Mouse (Mus musculus) lung, embryonic 14.5 days (tissue): ENCODE results near the gene Lipe. TPM values are rescaled to one million over a fixed set of nuclear protein-coding genes. Genes with fewer than 3 reads are reported as not detected.

Experiments used
- ATAC-seq: fragments of 200-750 bp; cut with Nextera tagmentation; 2 replicates; pipeline ENCODE4 v1.8.0; 2017; ENCODE audit warnings: mild to moderate bottlenecking, moderate TSS enrichment, moderate library complexity; ENCODE audit not compliant: insufficient read depth
- DNase-seq: peaks from one replicate; pipeline ENCODE4 v3.0.0-alpha.2; 2015
- H3K27ac ChIP-seq: fragments of 300-500 bp; sonication (generic); 2 replicates; pipeline ENCODE4 v1.5.1; 2014; ENCODE audit warnings: low read depth, mild to moderate bottlenecking, moderate library complexity
- H3K27me3 ChIP-seq: fragments of 300-500 bp; sonication (generic); 2 replicates; pipeline ENCODE4 v1.6.1; 2014; ENCODE audit warnings: low read length, control low read depth; ENCODE audit not compliant: insufficient read depth
- H3K36me3 ChIP-seq: fragments of 300-500 bp; sonication (generic); 2 replicates; pipeline ENCODE4 v1.6.1; 2014; ENCODE audit warnings: control low read depth; ENCODE audit not compliant: insufficient read depth
- H3K4me1 ChIP-seq: fragments of 300-500 bp; sonication (generic); 2 replicates; pipeline ENCODE4 v1.6.1; 2014; ENCODE audit warnings: antibody characterized with exemption, control low read depth; ENCODE audit not compliant: insufficient read depth
- H3K4me2 ChIP-seq: fragments of 300-500 bp; sonication (generic); 2 replicates; pipeline ENCODE4 v1.6.1; 2014; ENCODE audit warnings: mild to moderate bottlenecking
- H3K4me3 ChIP-seq: fragments of 300-500 bp; sonication (generic); 2 replicates; pipeline ENCODE4 v1.5.1; 2014; ENCODE audit warnings: low read depth, low read length
- H3K9ac ChIP-seq: fragments of 300-500 bp; sonication (generic); 2 replicates; pipeline ENCODE4 v1.6.1; 2014
- H3K9me3 ChIP-seq: fragments of 300-500 bp; sonication (generic); 2 replicates; pipeline ENCODE4 v1.6.1; 2016; ENCODE audit warnings: low read depth, low read length, control low read depth
- CTCF ChIP-seq: IDR thresholded peaks from 2 replicates; pipeline ENCODE4 v1.5.1; 2016; ENCODE audit warnings: antibody characterized with exemption, low read depth
- WGBS: fragments of 180-500 bp; shearing (Covaris S2); extraction: QIAGEN DNeasy Blood & Tissue Kit; methylation state at CpG from one replicate; pipeline ENCODE4 v1.1.7; 2014; 5-methylcytosine and 5-hydroxymethylcytosine counted together
- polyA plus RNA-seq: library from polyadenylated mRNA; unstranded; fragments of >200 nt; fragmentation: Nextera tagmentation; extraction: Ambion mirVana; gene quantifications from 2 replicates; pipeline ENCODE4 v1.2.1, GENCODE M21; 2014

Gene Lipe
- polyA plus RNA-seq, 1 experiment from 2014 or later = 4.0 TPM

DNA sequence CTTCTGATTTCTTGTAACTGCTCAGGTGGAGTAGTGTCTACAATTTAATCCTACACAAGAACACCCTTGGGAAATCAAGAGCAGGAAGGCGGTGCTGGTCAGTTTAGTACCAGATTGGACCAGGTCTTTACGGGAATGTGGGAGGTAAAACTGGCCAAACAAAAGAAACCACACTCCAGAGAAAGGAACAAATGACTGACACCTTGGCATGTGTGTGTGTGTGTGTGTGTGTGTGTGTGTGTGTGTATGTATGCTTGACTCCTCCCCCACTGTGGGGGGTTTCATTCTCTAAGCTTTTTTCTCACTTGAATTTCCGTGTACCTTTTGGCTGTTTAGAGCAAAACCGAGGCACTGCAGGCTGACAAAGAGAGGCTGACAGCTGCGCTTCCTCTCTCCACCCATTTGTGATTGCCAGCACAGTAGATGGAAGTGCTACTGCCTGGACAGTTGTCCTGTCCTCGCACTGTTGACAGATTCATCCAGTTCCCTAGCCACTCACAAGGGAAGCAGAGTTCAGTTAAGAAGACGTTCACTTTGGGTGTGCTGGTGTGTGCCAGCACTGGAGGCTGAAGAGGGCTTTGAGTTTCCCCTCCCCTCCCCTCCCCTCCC is 14.4 kb upstream of the Lipe start, which contains the start of gene Cxcl17:
TSS of gene Cxcl17 (minus strand) at position 54 of the 609 bp plus-strand sequence.
- 38% methylated on average over 7 of the region's 7 CpGs for WGBS

DNA sequence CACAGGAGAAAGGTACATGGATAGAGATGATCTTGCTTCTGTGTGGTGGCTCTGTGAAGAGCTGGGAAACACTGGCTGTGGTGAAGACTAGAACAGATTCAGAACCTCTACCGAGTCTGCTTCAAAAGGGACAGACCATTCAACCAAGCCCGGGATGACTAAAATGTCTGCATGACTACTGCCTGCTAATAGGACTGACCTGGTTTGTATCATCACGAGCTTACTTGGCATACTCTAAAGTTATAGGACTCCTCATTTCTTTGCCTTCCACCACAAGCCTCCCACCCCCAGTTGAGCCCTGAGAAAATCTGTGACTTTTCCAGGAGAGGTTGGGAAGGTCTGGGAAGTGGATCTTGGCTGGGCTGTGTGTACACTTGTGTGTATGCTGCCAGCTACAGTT is 13.4 kb upstream of the Lipe start:
- TF ChIP-seq CTCF = no peak
- no peak overlapping the region for H3K27ac ChIP-seq
- WGBS = 92% methylated on average over 3 of the region's 3 CpGs
- H3K4me1 ChIP-seq = no peaks in the 10 kb centered on the region
- no peak overlapping the region for H3K9ac ChIP-seq
- DNase-seq = no peak
- H3K4me2 ChIP-seq = no peak overlapping the region
- no peaks in the 10 kb centered on the region for H3K27me3 ChIP-seq
- no peak for ATAC-seq
- H3K36me3 ChIP-seq = no peaks in the 10 kb centered on the region
- H3K4me3 ChIP-seq = no peak overlapping the region
- H3K9me3 ChIP-seq = no peaks in the 10 kb centered on the region

More for the DNA sequence above, 14.4 kb upstream of the Lipe start, which contains the start of gene Cxcl17:
- DNase-seq (peak; percentile 28), ATAC-seq (no peak)
- TF ChIP-seq CTCF = no peak
- H3K27me3 ChIP-seq = no peaks in the 10 kb centered on the region
- no peaks in the 10 kb centered on the region for H3K9me3 ChIP-seq
- H3K4me3 ChIP-seq = no peak within 1 kb of the TSS
- no peak within 1 kb of the TSS for H3K4me2 ChIP-seq
- H3K36me3 ChIP-seq = no peaks in the 10 kb centered on the region
- no peaks in the 10 kb centered on the region for H3K4me1 ChIP-seq
- no peak within 1 kb of the TSS for H3K9ac ChIP-seq
- no peak within 1 kb of the TSS for H3K27ac ChIP-seq

DNA sequence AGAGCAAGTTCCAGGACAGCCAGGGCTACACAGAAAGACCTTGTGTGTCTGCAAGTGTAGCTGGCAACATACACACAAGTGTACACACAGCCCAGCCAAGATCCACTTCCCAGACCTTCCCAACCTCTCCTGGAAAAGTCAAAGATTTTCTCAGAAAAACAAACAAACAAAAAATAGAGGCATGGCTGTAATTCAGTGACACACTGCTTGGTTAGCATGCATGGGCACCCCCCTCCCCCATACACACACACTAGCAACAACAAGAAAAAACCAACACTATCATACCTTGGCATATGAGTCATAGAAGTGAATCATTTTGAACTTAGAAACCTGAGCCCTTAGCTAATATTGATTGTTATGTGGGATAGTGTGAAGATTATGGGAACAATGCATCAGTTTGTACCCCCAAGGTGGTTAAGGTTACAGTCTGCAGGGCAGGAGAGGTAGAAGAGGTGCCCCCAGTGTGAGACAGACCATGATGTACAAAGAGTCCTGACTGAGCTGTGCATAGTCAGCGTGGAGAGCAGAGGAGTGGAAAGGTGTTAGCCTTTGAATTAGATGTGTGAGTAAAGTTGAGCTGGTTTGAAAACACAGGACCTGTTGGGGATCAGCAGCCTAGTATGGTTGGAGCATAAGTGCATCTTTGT is 12.6 kb upstream of the Lipe start:
- Histone ChIP-seq H3K36me3 (no peaks in the 10 kb centered on the region), H3K4me2 (no peak overlapping the region), H3K27ac (no peak overlapping the region), H3K4me3 (no peak overlapping the region), H3K27me3 (no peaks in the 10 kb centered on the region), H3K9me3 (no peaks in the 10 kb centered on the region), H3K9ac (no peak overlapping the region), H3K4me1 (no peaks in the 10 kb centered on the region)
- no peak for DNase-seq
- 74% methylated on average over 1 of the region's 1 CpGs for WGBS
- no peak for ATAC-seq
- no peak for TF ChIP-seq CTCF

DNA sequence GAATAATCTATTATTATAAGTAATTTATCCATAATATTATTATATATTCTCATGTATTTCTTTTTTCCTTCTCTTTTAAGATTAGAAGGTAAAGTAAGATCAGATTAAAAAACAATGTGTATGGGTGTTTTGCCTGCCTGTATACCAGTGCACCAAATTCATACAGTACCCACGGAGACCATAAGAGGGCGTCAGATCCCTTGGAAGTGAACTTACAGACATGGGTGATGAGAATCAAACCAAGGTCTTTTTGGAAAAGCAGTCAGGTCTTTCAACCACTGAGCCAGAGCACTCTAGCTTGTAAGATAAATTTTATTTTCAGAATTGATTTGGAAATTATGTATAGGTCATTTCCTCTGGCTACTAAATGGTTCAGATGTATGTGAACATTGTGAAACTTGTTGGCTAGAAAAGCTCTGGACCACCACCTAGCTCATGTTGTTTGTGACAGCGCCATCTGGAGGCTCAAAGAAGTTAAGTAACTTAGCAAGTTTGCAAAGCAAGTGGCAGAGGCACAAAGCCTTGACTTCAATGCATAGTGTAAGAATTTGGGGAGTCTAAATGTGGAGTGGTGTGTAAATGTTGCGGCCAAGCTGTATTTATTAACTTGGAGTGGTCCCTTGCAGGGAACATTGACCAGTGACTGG is 10.7 kb upstream of the Lipe start:
- peak; percentile 72 for DNase-seq

DNA sequence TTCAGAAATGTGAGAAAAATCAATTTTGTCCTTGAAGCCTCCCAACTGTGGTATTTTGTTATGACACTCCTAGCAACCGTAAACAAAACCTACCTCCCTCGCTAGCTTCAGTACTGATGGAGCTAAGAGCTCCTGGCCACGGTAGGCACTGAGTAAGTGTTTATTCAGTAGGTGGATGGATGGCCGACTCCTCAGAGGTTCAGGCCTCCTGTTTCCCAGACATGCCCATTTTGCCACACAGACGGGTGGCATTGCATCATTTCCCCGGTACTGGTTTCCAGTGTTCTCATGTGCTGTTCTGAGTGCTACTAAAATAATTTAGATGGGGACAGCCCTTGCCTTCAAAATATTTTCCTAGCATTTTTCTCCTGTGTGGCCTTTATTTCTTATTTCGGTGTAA is 8.0 kb upstream of the Lipe start:
- Histone ChIP-seq H3K27me3 (no peaks in the 10 kb centered on the region), H3K4me3 (no peak overlapping the region), H3K36me3 (no peaks in the 10 kb centered on the region), H3K9ac (no peak overlapping the region), H3K27ac (no peak overlapping the region), H3K9me3 (no peaks in the 10 kb centered on the region), H3K4me1 (no peaks in the 10 kb centered on the region), H3K4me2 (no peak overlapping the region)
- ATAC-seq (no peak), DNase-seq (no peak)
- WGBS = 64% methylated on average over 7 of the region's 7 CpGs
- no peak for TF ChIP-seq CTCF

More for the DNA sequence above, 10.7 kb upstream of the Lipe start:
- no peak overlapping the region for H3K27ac ChIP-seq
- H3K9ac ChIP-seq = no peak overlapping the region
- H3K27me3 ChIP-seq = no peaks in the 10 kb centered on the region
- TF ChIP-seq CTCF = peak; percentile 52
- H3K36me3 ChIP-seq = no peaks in the 10 kb centered on the region
- no peaks in the 10 kb centered on the region for H3K9me3 ChIP-seq
- no peak overlapping the region for H3K4me2 ChIP-seq
- ATAC-seq = no peak
- H3K4me1 ChIP-seq = no peaks in the 10 kb centered on the region
- WGBS = 39% methylated on average over 4 of the region's 4 CpGs
- H3K4me3 ChIP-seq = no peak overlapping the region

DNA sequence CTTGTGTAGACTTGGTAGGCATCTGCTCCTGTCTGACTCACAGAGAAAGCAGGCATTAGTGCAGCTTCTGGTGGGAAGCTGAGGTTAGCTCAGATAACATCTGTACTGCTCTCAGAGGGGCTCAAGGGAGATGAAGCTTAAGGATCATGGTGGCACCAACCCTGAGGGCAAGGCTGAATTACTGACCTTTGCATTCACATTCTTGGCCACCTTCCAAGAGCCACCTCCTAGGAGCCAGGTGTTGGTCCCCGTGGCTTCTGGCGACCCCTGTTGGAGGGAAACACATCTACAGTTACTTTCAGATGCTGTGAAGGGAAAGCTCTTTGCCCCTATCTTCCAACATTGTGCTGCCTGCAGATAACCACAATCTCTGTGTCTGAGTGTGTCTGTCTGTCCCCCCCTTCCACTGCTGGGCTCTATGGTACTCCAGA is 4.2 kb upstream of the Lipe start:
- no peaks in the 10 kb centered on the region for H3K4me1 ChIP-seq
- DNase-seq (peak; percentile 74), ATAC-seq (no peak)
- TF ChIP-seq CTCF = peak; percentile 74
- 7% methylated on average over 2 of the region's 2 CpGs for WGBS
- no peaks in the 10 kb centered on the region for H3K9me3 ChIP-seq
- no peaks in the 10 kb centered on the region for H3K36me3 ChIP-seq
- H3K4me2 ChIP-seq = no peak overlapping the region
- no peaks in the 10 kb centered on the region for H3K27me3 ChIP-seq
- no peak overlapping the region for H3K4me3 ChIP-seq
- no peak overlapping the region for H3K9ac ChIP-seq
- no peak overlapping the region for H3K27ac ChIP-seq

DNA sequence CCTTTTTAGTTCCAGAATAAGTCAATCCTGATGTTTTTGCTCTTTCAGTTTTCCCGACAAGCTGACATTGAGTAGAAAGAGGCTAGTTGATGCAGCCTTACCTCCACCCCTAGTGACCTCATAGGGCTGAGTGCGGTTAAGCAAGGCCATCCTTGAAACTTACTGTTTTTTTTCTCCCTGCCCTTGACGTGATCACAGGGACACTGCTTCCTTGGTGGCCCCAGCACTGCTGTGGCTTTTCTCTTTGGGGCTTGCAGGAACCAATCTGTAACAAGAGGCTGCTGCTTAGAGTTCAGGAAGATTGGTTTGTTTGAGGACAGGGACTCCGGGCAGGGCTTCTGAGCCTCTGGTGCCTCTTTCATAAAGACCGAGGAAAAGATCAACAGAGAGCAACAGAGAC is 3.5 kb upstream of the Lipe start:
- Histone ChIP-seq H3K4me2 (no peak overlapping the region), H3K27me3 (no peaks in the 10 kb centered on the region), H3K27ac (no peak overlapping the region), H3K9ac (no peak overlapping the region), H3K36me3 (no peaks in the 10 kb centered on the region), H3K4me3 (no peak overlapping the region), H3K9me3 (no peaks in the 10 kb centered on the region), H3K4me1 (no peaks in the 10 kb centered on the region)
- no peak for DNase-seq
- 36% methylated on average over 5 of the region's 5 CpGs for WGBS
- no peak for ATAC-seq
- TF ChIP-seq CTCF = no peak
